Mouse (Mus musculus) lung, postnatal 4 days (tissue): ENCODE data around the gene Baiap2l1.

Experiments
- DNase-seq, 2 experiments: peaks; one replicate each; pipeline ENCODE4 v3.0.0; 2021

Gene Baiap2l1

DNA sequence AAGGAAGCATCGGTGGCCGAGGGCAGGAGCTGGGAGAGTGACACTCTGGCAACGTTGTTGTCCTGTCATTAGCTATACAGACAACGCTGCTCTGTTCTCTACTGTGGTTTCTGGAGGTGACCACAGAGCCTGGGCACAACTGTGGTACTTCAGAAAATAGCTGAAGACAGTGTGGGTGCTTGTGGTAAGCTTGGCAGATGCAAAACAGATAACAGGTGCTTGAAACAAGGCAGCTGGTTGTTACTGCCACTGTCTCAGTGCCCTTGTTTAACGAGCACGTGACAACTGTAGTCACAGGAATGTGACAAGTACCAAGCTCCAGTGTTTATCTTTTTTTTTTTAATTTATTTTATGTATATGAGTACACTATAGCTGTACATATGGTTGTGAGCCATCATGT is 13.3 kb downstream of the Baiap2l1 start:
- DNase-seq: no peak

DNA sequence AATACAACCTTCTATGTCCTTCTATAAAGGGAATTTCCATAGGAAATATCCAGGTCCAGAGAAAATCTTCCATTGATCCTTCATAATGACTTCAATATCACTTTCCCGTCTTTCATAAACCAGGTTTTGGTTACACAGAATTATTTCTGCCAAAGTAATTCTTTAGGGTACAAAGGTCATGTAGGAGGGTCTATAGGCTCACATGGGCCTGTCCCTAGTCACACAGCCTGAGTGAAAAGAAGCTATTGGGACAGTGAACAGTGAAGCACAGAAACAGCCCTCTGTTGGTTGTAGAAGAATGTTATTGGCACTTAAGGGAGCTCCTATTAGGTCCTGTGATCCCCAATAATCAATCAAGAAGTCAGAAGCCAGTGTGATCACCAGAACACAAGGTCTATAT is 16.8 kb downstream of the Baiap2l1 start:
- no peak for DNase-seq

DNA sequence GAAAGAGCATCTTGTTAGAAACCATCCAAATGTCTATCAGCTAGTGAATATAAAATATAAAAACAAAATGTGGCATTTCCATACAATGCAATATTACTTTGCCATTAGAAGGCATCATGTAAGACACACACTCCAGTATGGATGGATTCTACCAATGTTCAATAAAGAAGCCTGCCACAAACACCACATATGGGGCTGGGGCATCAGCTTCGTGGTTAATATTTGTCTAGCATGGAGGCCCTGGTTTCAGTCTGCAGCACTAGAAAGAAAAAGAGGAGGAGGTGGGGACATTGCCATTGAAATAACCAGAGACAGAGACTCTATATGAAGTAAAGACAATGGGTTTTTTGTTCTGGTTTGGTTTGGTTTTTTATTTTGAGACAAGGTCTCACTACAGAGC is 19.1 kb downstream of the Baiap2l1 start:
- no peak for DNase-seq

DNA sequence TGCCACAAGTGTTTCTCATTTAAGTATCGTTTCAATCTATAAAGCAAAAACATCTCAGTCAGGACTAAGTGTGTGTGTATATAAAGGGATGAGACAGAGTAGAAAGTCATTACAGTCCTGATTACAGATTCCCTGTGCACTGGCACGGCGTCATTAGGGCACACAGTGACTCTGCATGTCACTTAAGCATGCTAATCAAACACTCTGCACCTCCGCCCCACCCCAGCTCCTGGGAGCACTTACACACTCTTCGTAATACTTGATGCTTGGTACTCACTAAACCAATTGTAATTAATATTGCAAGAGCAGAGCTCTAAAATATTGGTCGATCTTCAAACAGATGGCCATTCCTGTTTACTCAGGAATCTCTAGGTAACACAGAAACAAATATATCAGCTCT is 22.6 kb downstream of the Baiap2l1 start:
- peak; percentile 35 to 63 for DNase-seq

GRCm38 (mm10) chr5:144334010-144334409 is 23.9 kb downstream of the Baiap2l1 start:
- peak; percentile 24 to 48 for DNase-seq

- no peak for DNase-seq
These were observed 35.2 kb downstream of the Baiap2l1 start for GRCm38 (mm10) chr5:144322717-144323116.

DNA sequence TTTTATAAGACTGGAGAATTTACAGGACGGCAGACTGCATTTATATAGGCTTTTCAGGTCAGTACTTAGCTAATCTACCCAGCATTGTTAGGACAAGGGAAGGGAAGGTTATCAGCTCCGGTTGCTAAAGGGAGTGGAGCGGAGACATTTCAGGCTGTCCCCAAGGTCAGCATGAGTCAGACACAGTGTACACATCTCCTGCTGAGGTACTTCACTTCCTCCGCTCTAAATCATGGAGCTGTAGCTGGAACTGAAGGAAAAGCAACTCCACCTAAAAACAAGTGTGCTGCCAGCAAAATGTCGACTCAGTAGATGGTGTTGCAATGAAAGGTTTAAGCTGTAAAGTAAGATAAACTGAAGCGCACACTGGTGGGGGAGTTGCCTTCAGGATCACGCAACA is 36.2 kb downstream of the Baiap2l1 start:
- DNase-seq: peak in 1 of 2 experiments; percentile 27

GRCm38 (mm10) chr5:144318286-144318685 is 39.6 kb downstream of the Baiap2l1 start:
- peak in 1 of 2 experiments; percentile 43 for DNase-seq

GRCm38 (mm10) chr5:144317426-144317825 is 40.5 kb downstream of the Baiap2l1 start:
- DNase-seq: no peak

- DNase-seq: no peak
These were observed 41.5 kb downstream of the Baiap2l1 start for GRCm38 (mm10) chr5:144316442-144316841.

GRCm38 (mm10) chr5:144314731-144315494 is 43.0 kb downstream of the Baiap2l1 start:
- no peak for DNase-seq

- no peak for DNase-seq
These were observed 44.6 kb downstream of the Baiap2l1 start for GRCm38 (mm10) chr5:144313335-144313734.

- no peak for DNase-seq
These were observed 45.7 kb downstream of the Baiap2l1 start for GRCm38 (mm10) chr5:144312183-144312582.

- DNase-seq: no peak
These were observed 49.0 kb downstream of the Baiap2l1 start for GRCm38 (mm10) chr5:144308929-144309328.

DNA sequence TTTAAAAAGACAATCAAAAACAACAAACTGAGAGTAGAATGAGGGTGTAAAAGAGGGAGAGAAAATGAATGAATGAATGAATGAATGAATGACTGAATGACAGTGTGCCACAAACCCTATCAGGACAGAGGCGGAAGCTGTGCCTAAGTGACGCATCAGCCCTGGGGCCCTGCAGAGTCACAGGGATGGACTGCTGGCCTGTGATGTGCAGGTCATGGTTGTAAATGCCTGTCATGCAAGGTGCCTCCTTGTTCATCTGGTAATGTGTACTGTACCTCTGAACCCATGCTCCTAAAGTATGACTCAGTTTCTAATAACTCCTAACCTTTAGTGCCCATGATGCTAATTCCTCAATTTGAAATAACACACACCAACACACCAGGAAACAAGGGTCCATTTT is 54.8 kb downstream of the Baiap2l1 start:
- no peak for DNase-seq

DNA sequence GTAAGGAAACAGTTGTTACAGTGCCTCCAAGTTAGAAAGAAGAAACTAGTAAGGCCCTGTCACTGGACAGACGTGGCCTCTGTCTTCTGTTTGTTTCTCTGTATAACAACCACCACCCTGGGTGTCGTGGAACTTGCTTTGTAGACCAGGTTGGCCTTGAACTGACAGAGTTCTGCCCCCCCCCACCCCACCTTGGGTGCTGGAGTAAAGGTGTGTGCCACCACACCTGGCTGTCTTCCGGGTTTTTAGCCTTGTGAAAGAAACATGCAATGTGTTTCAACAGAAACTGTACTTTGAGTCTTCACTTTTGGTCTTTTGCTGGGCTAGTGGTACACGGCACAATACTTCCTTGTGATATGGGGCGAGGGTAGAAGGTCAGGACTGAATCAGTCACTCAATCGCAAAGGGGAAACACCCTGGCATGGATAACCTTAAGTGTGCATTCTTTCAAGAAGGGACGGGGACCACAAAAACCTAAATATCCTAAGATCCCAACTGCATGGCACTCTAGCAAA is 61.8 kb downstream of the Baiap2l1 start:
- no peak for DNase-seq

DNA sequence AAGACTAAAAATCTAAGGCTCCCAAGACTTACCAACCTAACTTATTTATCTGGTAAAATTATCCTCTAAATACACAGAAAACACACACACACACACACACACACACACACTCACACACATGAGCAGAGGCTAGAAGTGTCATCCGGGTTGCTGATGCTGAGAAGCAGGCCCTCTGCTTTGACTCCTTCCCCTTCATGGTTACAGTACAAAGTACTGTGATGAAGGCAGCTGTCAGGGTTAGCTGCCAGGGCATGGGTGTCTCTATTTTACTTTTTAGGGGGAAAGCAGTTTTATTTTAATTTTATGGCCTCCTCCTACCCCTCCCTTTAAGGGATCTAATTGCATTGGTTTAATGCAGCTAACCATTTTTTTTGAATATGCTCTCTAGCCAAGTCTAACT is 62.6 kb downstream of the Baiap2l1 start:
- no peak for DNase-seq

DNA sequence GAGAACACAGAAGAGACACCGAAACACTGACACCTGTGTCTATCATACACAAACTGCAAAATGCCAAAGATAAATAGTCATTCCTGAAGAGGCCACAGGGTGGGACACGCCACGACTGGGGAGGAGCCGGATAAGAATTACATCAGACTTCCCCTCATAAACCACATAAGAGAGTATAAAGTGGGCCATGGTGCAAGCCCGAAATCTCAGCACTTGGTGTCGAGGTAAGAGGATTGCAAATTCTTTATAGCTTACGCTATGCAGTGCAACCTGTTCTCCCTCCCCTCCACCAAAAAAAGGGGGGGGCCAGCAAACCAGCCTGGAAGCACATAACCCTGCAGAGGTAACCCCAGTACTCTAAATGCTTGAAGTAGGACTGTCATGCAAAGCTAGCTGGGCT is 63.0 kb downstream of the Baiap2l1 start:
- DNase-seq: peak; percentile 50 to 62

GRCm38 (mm10) chr5:144289769-144290440 is 68.0 kb downstream of the Baiap2l1 start:
- no peak for DNase-seq

DNA sequence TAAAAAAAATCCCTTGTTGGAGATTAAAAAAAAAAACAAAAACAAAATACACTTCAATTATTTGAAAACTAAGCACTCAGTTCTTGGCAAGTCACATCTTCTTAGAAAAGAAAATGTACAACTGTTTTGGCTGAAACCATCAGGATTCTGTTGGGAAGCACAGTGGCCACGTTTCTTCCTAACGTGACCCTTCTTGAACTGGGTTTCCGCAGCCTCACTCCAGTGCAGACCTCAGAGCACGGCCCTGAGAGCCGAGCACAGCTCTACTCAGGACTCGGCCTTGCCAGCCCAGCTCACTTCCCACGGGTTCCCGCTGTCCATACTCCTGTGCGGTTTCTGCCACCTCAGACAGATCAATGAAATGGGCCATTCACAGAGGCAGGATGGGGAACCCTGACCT is 69.5 kb downstream of the Baiap2l1 start:
- DNase-seq: no peak

DNA sequence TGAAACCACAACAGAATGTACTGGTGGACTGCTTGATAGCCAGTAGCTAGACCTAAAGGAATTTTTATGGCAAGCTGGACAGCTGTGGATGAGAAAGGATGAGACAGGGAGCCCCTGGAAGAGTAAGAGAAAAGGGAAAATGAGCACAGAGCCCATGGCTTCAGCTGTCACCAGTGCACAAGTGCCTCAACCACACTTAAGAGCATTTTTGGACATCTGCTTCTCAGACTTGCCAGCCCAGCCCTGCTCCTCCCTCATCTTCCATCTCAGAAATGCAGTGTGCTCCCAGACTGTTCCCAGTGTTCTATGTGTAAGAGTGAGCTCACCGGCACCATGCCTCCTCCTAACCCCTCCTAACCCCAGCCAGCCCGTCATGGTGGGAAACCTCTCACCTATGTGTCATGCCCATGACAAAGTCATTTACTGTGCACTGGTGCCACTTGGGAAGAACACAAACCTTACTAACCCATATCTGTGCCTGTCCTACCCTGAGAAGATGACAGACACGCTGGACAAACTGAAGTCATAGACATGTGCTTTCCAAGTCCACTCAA is 70.6 kb downstream of the Baiap2l1 start:
- no peak for DNase-seq

DNA sequence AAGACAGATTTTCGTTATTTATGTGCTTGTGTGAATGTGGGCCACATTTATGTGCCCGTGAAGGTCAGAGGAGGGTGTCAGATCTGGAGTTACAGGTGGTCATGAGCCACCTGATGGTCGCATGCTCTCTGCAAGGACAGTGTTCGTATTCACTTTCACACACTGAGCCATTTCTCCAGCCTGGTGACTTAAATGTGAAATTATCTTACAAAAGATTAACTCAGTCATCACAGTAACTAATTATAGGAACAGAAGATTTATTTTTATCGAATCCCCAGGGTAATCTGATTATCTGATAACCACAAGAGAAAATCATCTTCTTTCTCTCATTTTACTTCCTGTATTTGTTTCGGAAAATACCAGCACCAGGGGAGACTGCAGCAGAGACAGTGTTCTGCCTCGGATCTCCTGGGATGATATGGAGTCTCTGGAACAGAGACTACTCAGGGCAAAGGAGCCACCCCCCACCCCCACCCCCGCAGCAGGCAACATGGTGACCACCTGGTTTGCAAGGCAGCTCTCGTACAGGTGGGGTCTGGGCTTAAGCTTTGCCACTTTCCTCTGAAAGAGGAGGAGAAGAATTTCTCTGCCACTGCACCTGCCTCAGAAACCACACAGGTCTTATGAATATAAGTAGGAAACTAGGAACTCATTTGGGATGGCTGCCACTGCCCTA is 71.2 kb downstream of the Baiap2l1 start:
- no peak for DNase-seq

DNA sequence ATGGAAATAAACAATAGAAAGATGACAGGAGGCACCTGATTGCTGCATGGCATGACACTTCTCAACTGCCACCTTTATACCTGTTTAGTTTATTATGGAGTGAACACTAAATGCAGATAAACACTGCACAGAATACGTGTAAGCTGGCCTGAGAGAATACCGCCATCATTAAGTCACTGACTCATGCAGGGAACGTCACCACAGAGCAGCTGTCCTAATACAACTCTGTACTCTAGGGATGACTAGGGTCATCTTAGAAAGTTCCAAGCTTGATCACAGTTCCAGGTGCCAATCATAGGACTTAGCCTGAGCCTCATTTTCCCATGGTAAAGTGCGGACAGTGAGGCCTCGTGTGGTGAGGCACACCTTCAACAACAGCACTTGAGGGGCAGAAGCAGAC is 73.3 kb downstream of the Baiap2l1 start:
- DNase-seq: no peak
